Mouse (Mus musculus) heart, adult 2 months (tissue): Measurements from ENCODE around the gene Unc13b. TPM values are rescaled to one million over a fixed set of nuclear protein-coding genes. Genes with fewer than 3 reads are reported as not detected.

ENCODE experiments used
- DNase-seq, 2 experiments: peaks; one replicate each; pipeline ENCODE4 v3.0.0; 2021
- H3K27ac ChIP-seq: fragments of 200-600 bp; 2 replicates; pipeline ENCODE4 v1.8.1; 2022
- H3K27me3 ChIP-seq: fragments of 200-500 bp; 2 replicates; pipeline ENCODE4 v1.6.1; 2012; ENCODE audit warnings: mild to moderate bottlenecking, low read length, inconsistent platforms, mixed read lengths; ENCODE audit not compliant: control insufficient read depth, insufficient read depth
- H3K36me3 ChIP-seq: fragments of 200-500 bp; 2 replicates; pipeline ENCODE4 v1.6.1; 2012; ENCODE audit warnings: low read length, inconsistent platforms; ENCODE audit not compliant: control insufficient read depth, insufficient read depth
- H3K4me1 ChIP-seq: fragments of 200-500 bp; 2 replicates; pipeline ENCODE4 v1.6.1; 2011; ENCODE audit warnings: low read length; ENCODE audit not compliant: control insufficient read depth, insufficient read depth
- H3K4me3 ChIP-seq: fragments of 200-600 bp; 2 replicates; pipeline ENCODE4 v1.8.1; 2022
- H3K79me2 ChIP-seq: fragments of 200-500 bp; replicated peaks from 2 replicates; pipeline ENCODE4 v1.6.1; 2012; ENCODE audit warnings: mild to moderate bottlenecking, inconsistent platforms, low read length, moderate library complexity, mixed read lengths; ENCODE audit not compliant: control insufficient read depth, insufficient read depth
- H3K9ac ChIP-seq: fragments of 200-500 bp; 2 replicates; pipeline ENCODE4 v1.6.1; 2012; ENCODE audit warnings: low read depth, mild to moderate bottlenecking, control low read depth, inconsistent platforms, low read length, mixed read lengths
- CTCF ChIP-seq: fragments of 200-600 bp; IDR thresholded peaks from 2 replicates; pipeline ENCODE4 v1.8.1; 2022; ENCODE audit warnings: antibody characterized with exemption, mild to moderate bottlenecking, moderate library complexity
- EP300 ChIP-seq: fragments of 200-500 bp; IDR thresholded peaks from 2 replicates; pipeline ENCODE4 v1.6.1; 2011; ENCODE audit warnings: low read depth, low read length, control low read depth; ENCODE audit not compliant: insufficient read depth
- POLR2A ChIP-seq: fragments of 200-500 bp; IDR thresholded peaks from 2 replicates; pipeline ENCODE4 v1.6.1; 2011; ENCODE audit warnings: mild to moderate bottlenecking, low read depth, low read length, control low read depth; ENCODE audit not compliant: insufficient read depth
- WGBS: fragments of 180-500 bp; shearing (Covaris S2); methylation state at CpG from one replicate; pipeline ENCODE4 v1.1.7; 2018; 5-methylcytosine and 5-hydroxymethylcytosine counted together
- intact Hi-C: fragments of 180-260 bp; cut with DNase I; formaldehyde crosslinking; loops from one replicate; pipeline ENCODE4 v1.15.1; 2025
- polyA plus RNA-seq: library from polyadenylated mRNA; depleted of rRNA; stranded (reverse); fragments of >200 nt; gene quantifications from 2 replicates; pipeline ENCODE4 v1.2.3, GENCODE M21; 2012
- total RNA-seq, 2 experiments: library from RNA; stranded (reverse); gene quantifications; 2 replicates each; pipeline ENCODE4 v1.2.3; 2021

Unc13b gene
- total and polyA plus RNA-seq, 3 experiments: 6.7 to 10.9 (median 10.0) TPM

- no peaks in the 10 kb centered on the region for H3K27me3 ChIP-seq
- no peak overlapping the region for H3K4me3 ChIP-seq
- TF ChIP-seq EP300 (no peak), POLR2A (no peak), CTCF (no peak)
- no peaks in the 10 kb centered on the region for H3K4me1 ChIP-seq
- no peaks in the 10 kb centered on the region for H3K79me2 ChIP-seq
- no peak for DNase-seq
- H3K36me3 ChIP-seq: no peaks in the 10 kb centered on the region
- intact Hi-C loops: no loop called here
- H3K9ac ChIP-seq: no peak overlapping the region
- H3K27ac ChIP-seq: no peak overlapping the region
- WGBS: 88% methylated on average over 2 of the region's 2 CpGs
Observed at GRCm38 (mm10) chr4:43204946-43205345, 146.2 kb downstream of the Unc13b start.

GRCm38 (mm10) chr4:43205571-43205970, 146.8 kb downstream of the Unc13b start:
- Histone ChIP-seq H3K27ac (no peak overlapping the region), H3K9ac (no peak overlapping the region), H3K4me1 (no peaks in the 10 kb centered on the region), H3K79me2 (no peaks in the 10 kb centered on the region), H3K4me3 (no peak overlapping the region), H3K36me3 (no peaks in the 10 kb centered on the region), H3K27me3 (no peaks in the 10 kb centered on the region)
- TF ChIP-seq POLR2A (no peak), EP300 (no peak), CTCF (no peak)
- intact Hi-C loops: no loop called here
- DNase-seq: no peak
- WGBS: 85% methylated on average over 4 of the region's 4 CpGs

- no peak overlapping the region for H3K27ac ChIP-seq
- H3K4me3 ChIP-seq: no peak overlapping the region
- intact Hi-C loops: no loop called here
- no peaks in the 10 kb centered on the region for H3K27me3 ChIP-seq
- 36% methylated on average over 5 of the region's 5 CpGs for WGBS
- H3K4me1 ChIP-seq: no peaks in the 10 kb centered on the region
- TF ChIP-seq CTCF (no peak), EP300 (no peak), POLR2A (no peak)
- no peak overlapping the region for H3K9ac ChIP-seq
- H3K79me2 ChIP-seq: no peaks in the 10 kb centered on the region
- no peaks in the 10 kb centered on the region for H3K36me3 ChIP-seq
- DNase-seq: no peak
Observed at GRCm38 (mm10) chr4:43206989-43207388, 148.2 kb downstream of the Unc13b start.

GRCm38 (mm10) chr4:43209081-43209579, 150.4 kb downstream of the Unc13b start:
- WGBS: 13% methylated on average over 8 of the region's 8 CpGs
- intact Hi-C loops: no loop called here
- H3K4me3 ChIP-seq: no peak overlapping the region
- no peak overlapping the region for H3K9ac ChIP-seq
- H3K79me2 ChIP-seq: no peaks in the 10 kb centered on the region
- H3K27me3 ChIP-seq: no peaks in the 10 kb centered on the region
- DNase-seq: peak in 1 of 2 experiments; percentile 6
- H3K4me1 ChIP-seq: no peaks in the 10 kb centered on the region
- H3K36me3 ChIP-seq: no peaks in the 10 kb centered on the region
- no peak overlapping the region for H3K27ac ChIP-seq
- TF ChIP-seq POLR2A: no peak
- no peak for TF ChIP-seq EP300

- no peak for DNase-seq
- Histone ChIP-seq H3K36me3 (no peaks in the 10 kb centered on the region), H3K4me3 (no peak overlapping the region), H3K4me1 (no peaks in the 10 kb centered on the region), H3K79me2 (no peaks in the 10 kb centered on the region), H3K27me3 (no peaks in the 10 kb centered on the region), H3K9ac (no peak overlapping the region), H3K27ac (no peak overlapping the region)
- 61% methylated on average over 6 of the region's 6 CpGs for WGBS
- TF ChIP-seq POLR2A (no peak), CTCF (no peak), EP300 (no peak)
- intact Hi-C loops: no loop called here
Observed at GRCm38 (mm10) chr4:43209673-43210072, 150.9 kb downstream of the Unc13b start.

- TF ChIP-seq EP300: no peak
- no peak for TF ChIP-seq POLR2A
- TF ChIP-seq CTCF: no peak
- Histone ChIP-seq H3K9ac (no peak overlapping the region), H3K79me2 (no peaks in the 10 kb centered on the region), H3K27ac (no peak overlapping the region), H3K4me1 (no peaks in the 10 kb centered on the region), H3K4me3 (no peak overlapping the region), H3K36me3 (no peaks in the 10 kb centered on the region), H3K27me3 (no peaks in the 10 kb centered on the region)
- DNase-seq: no peak
- WGBS: 65% methylated on average over 3 of the region's 3 CpGs
- intact Hi-C loops: no loop called here
Observed at GRCm38 (mm10) chr4:43216491-43216890, 157.7 kb downstream of the Unc13b start.
